Mouse (Mus musculus): ENCODE data around the gene Rom1. TPM values are rescaled to one million over a fixed set of nuclear protein-coding genes. Genes with fewer than 3 reads are reported as not detected.
A peak's percentile ranks its signal among the peaks of the same experiment; 100 is the strongest.
"Not testable (repeated sequence)": the region's sequence is repeated elsewhere in the genome, so short reads cannot be mapped to it uniquely, and the experiment has no call there.

Rom1 gene
- total RNA-seq, 2 experiments from 2014 or later, result 1.4 to 1.7 TPM

DNA sequence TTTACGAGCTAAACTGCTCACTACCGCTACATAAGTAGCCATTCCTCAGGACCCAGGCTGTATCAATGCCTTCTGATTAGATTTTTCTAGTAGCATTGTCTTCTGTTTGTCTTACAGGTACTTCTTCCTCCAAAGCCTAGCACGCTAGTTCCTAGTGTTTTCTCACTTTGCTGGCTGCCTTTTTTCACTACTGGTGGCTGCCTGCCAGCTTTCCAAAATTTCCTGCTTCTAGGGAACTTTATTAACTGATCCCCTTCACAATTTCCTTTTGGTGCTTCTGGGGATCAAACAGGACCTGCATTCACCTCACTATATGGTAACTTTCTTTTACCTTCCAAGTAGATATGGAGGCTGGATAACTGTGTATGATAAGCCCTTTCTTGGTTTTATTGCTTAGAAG lies 30.1 kb downstream of the Rom1 start:
- DNase-seq, result no peak
- intact Hi-C loops (cut with DNase I), result no loop called here

DNA sequence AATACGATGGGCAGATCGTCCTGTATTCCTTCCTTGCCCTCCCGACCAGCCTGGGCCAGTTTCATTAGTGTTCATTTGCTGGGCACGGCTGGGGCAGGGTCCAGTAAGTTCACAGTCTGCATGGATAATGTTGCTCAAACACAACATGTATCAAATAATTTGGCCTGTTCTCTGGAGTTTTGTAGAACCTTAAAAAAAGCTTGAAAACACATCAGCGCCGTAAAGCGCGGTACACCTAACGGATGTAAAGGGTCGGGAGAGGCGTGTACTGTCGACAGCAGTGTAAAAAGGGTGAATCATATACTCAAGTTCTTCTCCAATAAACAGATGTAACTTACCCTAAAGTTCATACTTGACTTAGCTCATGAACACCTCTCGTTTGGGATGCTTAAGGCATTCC lies 30.6 kb downstream of the Rom1 start:
- DNase-seq, result no peak
- intact Hi-C loops (cut with DNase I), result no loop called here

GRCm38 (mm10) chr19:8897865-8898495 lies 31.2 kb downstream of the Rom1 start, which contains the start of gene Ganab:
Ganab (plus strand) TSS chr19:8898071.
- peak; percentile 97 for DNase-seq
- intact Hi-C loops (cut with DNase I), result no loop called here

DNA sequence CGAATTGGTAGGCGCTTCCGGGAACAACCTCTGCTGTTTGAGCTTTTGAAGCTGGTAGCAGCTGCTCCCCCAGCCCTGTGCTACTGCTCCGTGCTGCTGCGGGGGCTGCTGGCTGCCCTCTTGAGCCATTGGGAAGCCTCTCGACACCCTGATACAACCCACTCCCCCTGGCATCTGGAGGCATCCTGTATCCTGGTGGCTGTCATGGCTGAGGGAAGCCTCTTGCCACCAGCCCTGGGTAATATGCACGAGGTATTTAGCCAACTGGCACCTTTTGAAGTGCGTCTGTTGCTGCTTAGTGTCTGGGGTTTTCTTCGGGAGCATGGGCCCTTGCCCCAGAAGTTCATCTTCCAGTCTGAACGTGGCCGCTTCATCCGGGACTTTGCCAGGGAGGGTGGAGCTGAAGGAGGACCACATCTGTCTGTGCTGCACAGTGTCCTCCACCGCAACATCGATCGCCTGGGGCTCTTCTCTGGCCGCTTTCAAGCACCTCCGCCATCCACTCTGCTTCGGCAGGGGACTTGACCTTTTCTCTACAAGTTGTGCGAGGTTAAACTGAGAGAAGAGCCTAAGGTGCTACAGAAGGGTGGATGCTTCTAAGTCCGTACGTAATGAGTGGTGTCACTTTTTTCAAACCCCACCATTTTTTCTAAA lies 31.8 kb downstream of the Rom1 start:
- intact Hi-C loops (cut with DNase I), result not testable (repeated sequence)
- peak; percentile 60 for DNase-seq

GRCm38 (mm10) chr19:8896231-8896630 lies 32.9 kb downstream of the Rom1 start:
- intact Hi-C loops (cut with DNase I); DNase-seq: not testable (repeated sequence)

- intact Hi-C loops (cut with DNase I), result no loop called here
- no peak for DNase-seq
Observed at GRCm38 (mm10) chr19:8895397-8895960, 33.7 kb downstream of the Rom1 start.

GRCm38 (mm10) chr19:8892829-8893766 lies 36.1 kb downstream of the Rom1 start, which contains the start of gene Ints5:
Ints5 (plus strand) TSS chr19:8893005.
- intact Hi-C loops (cut with DNase I), result no loop called here
- peak; percentile 81 for DNase-seq

GRCm38 (mm10) chr19:8888511-8889385 lies 40.4 kb downstream of the Rom1 start, which contains the start of the genes 1810009A15Rik and Gm49416:
1810009A15Rik (plus strand) TSS chr19:8888853.
Gm49416 (plus strand) TSS chr19:8888926.
- intact Hi-C loops (cut with DNase I), result no loop called here
- DNase-seq, result peak; percentile 97

DNA sequence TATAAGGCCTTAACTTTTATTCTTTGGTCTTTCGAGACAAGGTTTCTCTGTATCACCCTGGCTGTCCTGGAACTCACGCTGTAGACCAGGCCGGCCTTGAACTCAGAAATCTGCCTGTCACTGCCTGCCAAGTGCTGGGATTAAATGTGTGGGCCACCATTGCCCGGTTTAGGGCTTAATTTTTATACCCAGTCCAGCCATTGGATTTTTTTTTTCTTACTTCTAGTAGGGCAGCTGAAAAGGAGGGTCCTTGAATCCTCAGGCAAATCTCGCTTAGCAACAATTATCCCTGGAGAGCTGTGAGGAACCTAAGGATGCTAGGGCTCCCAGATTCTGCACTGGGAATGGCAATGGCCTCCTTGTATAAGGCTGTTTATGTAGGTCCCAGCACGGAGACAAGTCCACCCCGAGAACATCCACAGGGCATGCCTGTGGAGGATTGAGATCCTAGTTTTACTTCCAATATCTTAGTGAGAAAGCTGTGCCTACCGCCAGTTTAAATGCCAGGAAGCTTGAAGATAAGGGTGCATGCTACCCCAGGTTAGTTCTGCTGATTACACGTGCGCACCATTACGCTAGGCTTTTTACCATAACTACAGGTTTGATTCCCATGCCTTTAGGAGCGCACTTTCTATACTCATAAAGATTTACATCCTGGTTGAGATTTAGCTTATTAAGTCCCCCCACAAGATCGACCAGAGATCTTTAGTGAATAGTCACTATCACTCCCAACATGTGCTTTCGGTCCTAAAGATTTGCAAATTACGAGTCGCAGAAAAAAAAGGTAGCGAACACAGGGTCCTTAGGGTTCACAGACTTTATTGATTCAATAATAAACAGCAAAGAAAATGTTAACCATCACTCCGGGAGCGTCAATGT lies 41.3 kb downstream of the Rom1 start:
- no peak for DNase-seq
- intact Hi-C loops (cut with DNase I), result no loop called here

DNA sequence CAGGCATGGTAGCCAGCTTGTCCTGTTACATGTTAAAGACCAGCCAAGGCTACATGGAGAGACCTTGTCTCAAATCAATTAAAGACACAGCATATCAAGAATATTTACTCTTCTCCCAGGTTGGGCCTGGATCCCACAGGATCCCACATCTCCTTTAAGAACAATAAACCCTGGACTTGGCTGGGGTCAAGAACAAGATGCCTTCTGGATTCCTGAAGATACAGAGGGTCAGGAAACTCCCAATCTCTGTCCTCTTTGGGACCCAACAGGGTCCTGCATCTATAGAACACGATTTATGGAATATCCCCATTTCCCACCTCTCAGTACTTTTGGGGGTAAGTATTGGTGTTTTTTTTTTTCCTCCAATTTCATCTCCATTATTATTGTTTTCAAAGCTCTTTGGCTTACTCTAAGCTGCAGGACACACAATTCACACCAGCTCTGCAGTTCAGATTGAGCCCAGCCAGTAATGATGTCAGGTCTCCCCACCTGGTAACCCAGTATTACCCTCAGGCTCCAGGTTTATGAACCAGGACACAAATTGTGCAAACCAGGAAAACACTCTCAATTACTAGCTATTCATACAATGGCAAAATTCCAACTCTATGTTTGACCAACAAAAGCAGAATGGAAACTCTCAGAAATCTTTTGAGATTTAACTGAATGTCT lies 42.1 kb downstream of the Rom1 start:
- intact Hi-C loops (cut with DNase I), result no loop called here

GRCm38 (mm10) chr19:8883616-8884015 lies 45.5 kb downstream of the Rom1 start, which contains the start of the genes Lbhd1 and Gm49403:
Lbhd1 (plus strand) TSS chr19:8883732.
Gm49403 (plus strand) TSS chr19:8883930.
- no peak for DNase-seq
- intact Hi-C loops (cut with DNase I), result no loop called here

More for the DNA sequence above, 42.1 kb downstream of the Rom1 start:
- no peak for DNase-seq

GRCm38 (mm10) chr19:8881034-8881392 lies 48.1 kb downstream of the Rom1 start:
- intact Hi-C loops (cut with DNase I), result no loop called here
- no peak for DNase-seq

DNA sequence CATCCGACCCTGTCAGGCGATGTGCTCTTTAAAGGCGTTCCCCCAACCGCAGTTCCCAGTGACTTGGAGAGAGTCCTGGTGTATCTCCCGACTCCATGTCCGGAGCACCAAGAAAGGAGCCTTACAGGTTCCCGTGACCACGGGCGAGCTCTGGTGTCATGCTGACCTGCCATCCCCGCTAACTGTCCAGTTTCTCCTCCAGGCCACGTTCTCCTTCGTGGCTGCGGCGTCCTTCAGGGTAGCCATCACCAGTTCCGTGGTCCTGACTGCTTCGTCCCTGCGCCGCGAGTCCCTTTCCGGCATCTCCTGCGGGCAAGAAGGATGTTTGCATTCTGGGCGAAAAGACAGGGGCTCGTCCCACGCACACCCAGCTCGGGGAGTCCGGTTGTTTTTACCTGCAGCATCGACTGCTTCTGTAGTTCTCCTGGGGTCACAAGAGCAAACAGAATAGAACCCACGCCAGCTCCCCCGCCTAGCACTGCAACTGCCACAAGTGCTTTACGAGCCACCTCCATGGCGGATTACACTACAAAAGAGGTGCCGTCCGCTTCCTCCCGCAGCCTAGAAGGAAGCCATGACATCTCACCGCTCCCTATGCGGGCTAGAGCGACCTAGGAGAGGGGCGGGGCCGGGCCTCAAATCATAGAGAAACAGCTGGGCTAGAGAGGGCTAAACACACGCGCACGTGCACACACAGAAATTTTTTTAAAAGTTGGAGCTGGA lies 48.7 kb downstream of the Rom1 start, which contains the start of gene Uqcc3:
Gene Uqcc3, minus strand, starts transcription at position 613 of the 723 bp plus-strand sequence.
- DNase-seq, result peak; percentile 89
- intact Hi-C loops (cut with DNase I), result no loop called here
